In the genomic region with DNA sequence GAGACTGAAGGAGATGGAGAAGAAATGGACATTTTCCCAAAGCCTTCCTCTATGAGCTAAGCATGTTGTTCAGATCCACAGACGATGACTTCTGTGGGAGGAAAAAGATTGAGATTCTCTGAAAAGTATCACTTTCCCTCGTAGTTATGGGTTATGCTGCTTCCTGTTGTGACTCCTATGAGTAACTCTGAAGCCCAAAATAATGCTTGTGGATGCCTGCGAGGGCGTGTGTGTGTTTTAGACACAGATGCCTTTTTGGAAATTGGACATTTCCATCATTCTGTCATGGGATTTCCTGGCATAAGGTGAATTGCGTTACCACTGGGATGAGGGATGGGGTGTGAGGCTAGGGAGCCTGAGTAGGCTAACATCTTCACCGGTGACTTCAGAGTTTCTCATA, we compare ENCODE assay signal across 11 mouse cellular contexts.
"Had no signal": no experiment of that assay in that cellular context is flagged by ENCODE, and none has a peak within 500 bp of the region (broad histone marks: within the 10 kb centered on the region; RNA-seq: fewer than 3 reads in every experiment).

No protein-coding gene starts in this region.

- DNase-seq: liver, embryonic 13.5 days; liver, postnatal 0 days; lung, adult 2 months; lung, postnatal 14 days; lung, postnatal 36 days; thymus, adult 18-20 months; thymus, postnatal 14 days; thymus, postnatal 36 days had no signal

- ATAC-seq: liver, postnatal 0 days; lung, postnatal 0 days; midbrain, embryonic 13.5 days; midbrain, embryonic 15.5 days had no signal
